Mouse (Mus musculus): ENCODE measurements around the gene Aqp7. TPM values are rescaled to one million over a fixed set of nuclear protein-coding genes. Genes with fewer than 3 reads are reported as not detected.
A peak's percentile ranks its signal among the peaks of the same experiment; 100 is the strongest.

The Aqp7 gene
- polyA plus RNA-seq, 1 experiment from 2014 or later: 0.10 TPM

DNA sequence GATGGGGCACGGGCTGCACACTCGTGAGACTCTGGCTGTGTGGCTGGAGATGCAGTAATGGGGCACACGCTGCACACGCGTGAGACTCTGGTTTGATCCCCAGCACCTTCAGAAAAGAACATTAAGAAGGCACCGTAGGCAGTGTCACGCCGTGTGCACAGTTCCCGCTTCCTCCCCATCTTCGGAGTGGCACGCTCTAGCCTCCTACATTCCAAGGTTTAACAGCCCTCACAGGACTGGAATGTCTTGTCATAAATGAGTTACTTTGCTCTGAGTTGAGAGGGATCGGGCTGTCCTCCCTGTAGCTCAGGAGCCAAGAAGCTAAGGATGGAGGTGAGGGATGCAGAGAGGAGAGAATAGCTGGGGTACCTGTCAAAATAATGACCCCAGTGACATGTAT is 5.1 kb downstream of the Aqp7 start:
- Histone ChIP-seq H3K27ac (ENCODE audit: low read length) (no peak overlapping the region), H3K27me3 (replicated peaks; ENCODE audit: insufficient read depth, low read length) (no peaks in the 10 kb centered on the region), H3K4me1 (ENCODE audit: insufficient read depth, low read depth, low read length) (no peaks in the 10 kb centered on the region), H3K9ac (replicated peaks; ENCODE audit: low read depth) (no peak overlapping the region), H3K4me3 (ENCODE audit: low read depth, low read length) (no peak overlapping the region), H3K36me3 (ENCODE audit: insufficient read depth, low read length) (no peaks in the 10 kb centered on the region), H3K4me2 (replicated peaks; ENCODE audit: low read depth, low read length) (no peak overlapping the region), H3K9me3 (ENCODE audit: low read length) (no peaks in the 10 kb centered on the region)
- DNase-seq (ENCODE audit: low spot score): no peak
- WGBS: 63% methylated on average over 12 of the region's 12 CpGs
- no peak for ATAC-seq
- TF ChIP-seq EP300 (IDR thresholded peaks at IDR 0.05): no peak
- no peak for TF ChIP-seq CTCF (IDR thresholded peaks at IDR 0.05)

DNA sequence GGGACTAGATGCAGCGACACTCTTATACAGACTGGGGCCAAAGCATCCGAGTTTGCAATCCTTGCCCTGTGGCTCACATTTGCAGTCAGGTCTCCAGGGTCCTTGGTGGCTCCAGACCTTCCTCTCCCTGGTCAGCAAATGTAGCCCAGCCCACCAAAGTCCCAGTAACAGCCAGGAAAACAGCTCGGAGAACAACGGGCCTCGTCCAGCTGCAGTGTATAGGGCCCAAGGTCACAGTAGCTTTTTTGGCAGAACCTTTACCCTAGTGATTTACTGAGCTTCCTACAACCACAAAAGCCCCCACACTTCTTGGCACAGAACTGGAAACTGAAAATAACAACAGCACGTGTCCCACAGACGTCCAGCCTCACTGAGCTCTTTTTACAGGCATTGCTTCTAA is 7.0 kb downstream of the Aqp7 start:
- DNase-seq (ENCODE audit: low spot score): peak; percentile 38
- Histone ChIP-seq H3K27ac (ENCODE audit: low read length) (no peak overlapping the region), H3K9me3 (ENCODE audit: low read length) (no peaks in the 10 kb centered on the region), H3K4me3 (ENCODE audit: low read depth, low read length) (no peak overlapping the region), H3K27me3 (replicated peaks; ENCODE audit: insufficient read depth, low read length) (no peaks in the 10 kb centered on the region), H3K9ac (replicated peaks; ENCODE audit: low read depth) (no peak overlapping the region), H3K4me2 (replicated peaks; ENCODE audit: low read depth, low read length) (no peak overlapping the region), H3K36me3 (ENCODE audit: insufficient read depth, low read length) (no peaks in the 10 kb centered on the region), H3K4me1 (ENCODE audit: insufficient read depth, low read depth, low read length) (no peaks in the 10 kb centered on the region)
- 40% methylated on average over 7 of the region's 7 CpGs for WGBS
- ATAC-seq: peak; percentile 65; the same call in 1 of the 2 replicates
- TF ChIP-seq CTCF (IDR thresholded peaks at IDR 0.05) (no peak), EP300 (IDR thresholded peaks at IDR 0.05) (no peak)

DNA sequence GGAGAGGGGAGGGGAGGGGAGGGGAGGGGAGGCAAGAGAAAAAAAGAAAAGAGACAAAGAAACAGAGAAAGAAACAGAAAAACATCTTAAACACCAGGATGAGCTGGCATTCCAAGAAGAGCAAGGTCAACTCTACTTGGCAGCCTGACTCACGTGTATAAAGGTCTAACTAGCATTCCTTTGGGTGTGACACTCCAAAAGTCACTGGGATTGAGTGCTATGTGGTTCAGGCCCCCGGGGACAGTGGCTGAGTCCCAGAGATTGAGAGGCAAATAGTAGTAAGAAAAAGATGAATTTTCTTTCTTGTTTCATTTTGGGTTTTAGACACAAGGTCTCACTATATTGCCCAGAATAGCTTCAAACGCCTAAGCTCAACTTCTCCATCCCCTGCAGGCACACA is 10.0 kb downstream of the Aqp7 start:
- H3K27me3 ChIP-seq (replicated peaks; ENCODE audit: insufficient read depth, low read length): no peaks in the 10 kb centered on the region
- no peaks in the 10 kb centered on the region for H3K4me1 ChIP-seq (ENCODE audit: insufficient read depth, low read depth, low read length)
- WGBS: 39% methylated on average over 3 of the region's 3 CpGs
- H3K4me3 ChIP-seq (ENCODE audit: low read depth, low read length): no peak overlapping the region
- ATAC-seq: no peak
- H3K36me3 ChIP-seq (ENCODE audit: insufficient read depth, low read length): no peaks in the 10 kb centered on the region
- DNase-seq (ENCODE audit: low spot score): no peak
- TF ChIP-seq CTCF (IDR thresholded peaks at IDR 0.05): no peak
- TF ChIP-seq EP300 (IDR thresholded peaks at IDR 0.05): no peak
- no peak overlapping the region for H3K4me2 ChIP-seq (replicated peaks; ENCODE audit: low read depth, low read length)
- no peak overlapping the region for H3K9ac ChIP-seq (replicated peaks; ENCODE audit: low read depth)
- no peak overlapping the region for H3K27ac ChIP-seq (ENCODE audit: low read length)
- no peaks in the 10 kb centered on the region for H3K9me3 ChIP-seq (ENCODE audit: low read length)

DNA sequence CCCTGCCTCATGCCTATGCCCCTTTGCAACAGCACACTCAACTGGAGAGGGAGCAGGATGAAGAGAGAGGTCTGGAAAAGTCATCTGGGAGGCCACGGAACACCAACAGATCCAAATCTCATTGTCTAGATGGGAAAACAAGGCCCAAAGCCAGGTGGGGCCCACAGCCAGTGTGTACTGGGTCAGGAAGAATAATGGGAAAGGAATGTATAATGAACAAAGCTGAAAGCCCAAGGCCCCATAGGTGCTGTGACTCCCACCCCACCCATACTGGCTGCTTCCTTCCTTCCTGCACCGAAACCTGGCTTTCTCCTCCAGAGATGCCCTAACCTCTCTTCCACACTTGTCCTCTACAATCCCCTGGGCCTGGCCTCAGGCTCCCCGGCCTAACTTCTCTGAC is 16.7 kb downstream of the Aqp7 start:
- TF ChIP-seq EP300 (IDR thresholded peaks at IDR 0.05): no peak
- TF ChIP-seq CTCF (IDR thresholded peaks at IDR 0.05): no peak
- Histone ChIP-seq H3K9ac (replicated peaks; ENCODE audit: low read depth) (no peak overlapping the region), H3K4me3 (ENCODE audit: low read depth, low read length) (no peak overlapping the region), H3K27ac (ENCODE audit: low read length) (no peak overlapping the region), H3K27me3 (replicated peaks; ENCODE audit: insufficient read depth, low read length) (no peaks in the 10 kb centered on the region), H3K36me3 (ENCODE audit: insufficient read depth, low read length) (no peaks in the 10 kb centered on the region), H3K4me2 (replicated peaks; ENCODE audit: low read depth, low read length) (no peak overlapping the region), H3K9me3 (ENCODE audit: low read length) (no peaks in the 10 kb centered on the region), H3K4me1 (ENCODE audit: insufficient read depth, low read depth, low read length) (no peaks in the 10 kb centered on the region)
- no peak for DNase-seq (ENCODE audit: low spot score)
- WGBS: 67% methylated on average over 2 of the region's 3 CpGs
- ATAC-seq: no peak

DNA sequence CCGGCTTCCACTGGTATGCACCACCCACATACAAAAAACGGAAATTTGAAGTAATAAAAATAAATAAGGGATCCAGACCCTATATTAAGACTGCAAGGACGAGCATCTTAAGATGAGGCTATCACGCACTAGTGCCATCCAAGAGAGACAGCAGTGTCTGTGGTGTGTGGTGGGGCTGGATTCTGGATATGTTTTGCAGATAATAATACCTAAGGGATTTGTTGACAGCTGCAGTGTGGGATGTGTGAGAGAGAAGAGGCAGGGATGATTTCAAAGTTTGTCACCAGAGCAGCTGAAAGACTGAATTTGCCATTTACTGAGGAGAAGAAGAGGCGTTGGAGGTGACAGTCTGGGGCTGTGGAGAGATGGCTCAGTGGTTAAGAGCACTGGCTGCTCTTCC is 18.6 kb downstream of the Aqp7 start:
- Histone ChIP-seq H3K4me1 (ENCODE audit: insufficient read depth, low read depth, low read length) (no peaks in the 10 kb centered on the region), H3K27ac (ENCODE audit: low read length) (no peak overlapping the region), H3K9me3 (ENCODE audit: low read length) (no peaks in the 10 kb centered on the region), H3K36me3 (ENCODE audit: insufficient read depth, low read length) (no peaks in the 10 kb centered on the region), H3K9ac (replicated peaks; ENCODE audit: low read depth) (no peak overlapping the region), H3K4me2 (replicated peaks; ENCODE audit: low read depth, low read length) (no peak overlapping the region), H3K4me3 (ENCODE audit: low read depth, low read length) (no peak overlapping the region), H3K27me3 (replicated peaks; ENCODE audit: insufficient read depth, low read length) (no peaks in the 10 kb centered on the region)
- TF ChIP-seq CTCF (IDR thresholded peaks at IDR 0.05) (no peak), EP300 (IDR thresholded peaks at IDR 0.05) (no peak)
- 78% methylated on average over 5 of the region's 5 CpGs for WGBS
- ATAC-seq (no peak), DNase-seq (ENCODE audit: low spot score) (no peak)

DNA sequence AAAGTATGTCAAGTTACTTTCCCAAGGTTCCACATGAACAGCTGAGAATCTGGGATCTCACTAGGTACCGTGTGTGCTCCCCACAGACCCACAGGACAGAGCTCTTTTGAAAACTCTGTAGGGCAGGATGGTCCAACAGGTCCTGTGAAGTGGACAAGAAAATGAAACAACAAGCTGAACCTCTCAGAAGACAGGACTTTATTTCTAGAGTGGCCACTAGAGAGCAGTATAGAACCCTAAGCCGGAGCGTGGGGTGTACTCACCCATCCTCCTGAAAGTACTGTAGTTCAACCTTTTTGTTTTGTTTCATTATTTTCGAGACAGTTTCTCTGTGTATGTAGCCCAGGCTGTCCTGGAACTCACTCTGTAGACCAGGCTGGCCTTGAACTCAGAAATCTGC is 19.7 kb downstream of the Aqp7 start:
- 82% methylated on average over 4 of the region's 4 CpGs for WGBS
- Histone ChIP-seq H3K9me3 (ENCODE audit: low read length) (no peaks in the 10 kb centered on the region), H3K4me3 (ENCODE audit: low read depth, low read length) (no peak overlapping the region), H3K4me2 (replicated peaks; ENCODE audit: low read depth, low read length) (no peak overlapping the region), H3K4me1 (ENCODE audit: insufficient read depth, low read depth, low read length) (no peaks in the 10 kb centered on the region), H3K9ac (replicated peaks; ENCODE audit: low read depth) (no peak overlapping the region), H3K27ac (ENCODE audit: low read length) (no peak overlapping the region), H3K27me3 (replicated peaks; ENCODE audit: insufficient read depth, low read length) (no peaks in the 10 kb centered on the region), H3K36me3 (ENCODE audit: insufficient read depth, low read length) (no peaks in the 10 kb centered on the region)
- DNase-seq (ENCODE audit: low spot score) (no peak), ATAC-seq (no peak)
- TF ChIP-seq CTCF (IDR thresholded peaks at IDR 0.05) (peak; percentile 39), EP300 (IDR thresholded peaks at IDR 0.05) (no peak)

DNA sequence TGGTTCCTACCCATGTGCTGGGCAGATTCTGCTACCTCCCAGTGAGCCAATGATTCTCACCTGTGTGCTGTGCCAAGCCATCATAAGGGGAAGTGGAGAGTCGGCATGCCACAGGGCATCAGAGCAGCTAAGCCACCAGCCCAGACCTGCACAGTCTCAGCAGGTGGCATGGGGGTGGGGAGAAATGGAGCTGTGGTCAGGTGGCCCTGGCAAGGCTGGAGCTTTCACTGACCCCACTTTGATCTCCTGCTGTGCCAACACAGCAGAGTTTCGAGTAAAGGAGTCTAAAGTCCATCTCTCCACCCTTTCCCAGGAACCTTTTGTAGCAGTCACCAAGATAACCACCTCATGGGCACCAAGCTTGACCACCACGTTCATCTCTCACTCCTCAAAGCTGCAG is 20.1 kb downstream of the Aqp7 start:
- no peak for ATAC-seq
- Histone ChIP-seq H3K4me3 (ENCODE audit: low read depth, low read length) (no peak overlapping the region), H3K4me2 (replicated peaks; ENCODE audit: low read depth, low read length) (no peak overlapping the region), H3K9me3 (ENCODE audit: low read length) (no peaks in the 10 kb centered on the region), H3K4me1 (ENCODE audit: insufficient read depth, low read depth, low read length) (no peaks in the 10 kb centered on the region), H3K27ac (ENCODE audit: low read length) (no peak overlapping the region), H3K27me3 (replicated peaks; ENCODE audit: insufficient read depth, low read length) (no peaks in the 10 kb centered on the region), H3K9ac (replicated peaks; ENCODE audit: low read depth) (no peak overlapping the region), H3K36me3 (ENCODE audit: insufficient read depth, low read length) (no peaks in the 10 kb centered on the region)
- 87% methylated on average over 3 of the region's 3 CpGs for WGBS
- no peak for TF ChIP-seq CTCF (IDR thresholded peaks at IDR 0.05)
- no peak for TF ChIP-seq EP300 (IDR thresholded peaks at IDR 0.05)
- no peak for DNase-seq (ENCODE audit: low spot score)
